ENCODE assay signal across 17 mouse cellular contexts in the genomic region with DNA sequence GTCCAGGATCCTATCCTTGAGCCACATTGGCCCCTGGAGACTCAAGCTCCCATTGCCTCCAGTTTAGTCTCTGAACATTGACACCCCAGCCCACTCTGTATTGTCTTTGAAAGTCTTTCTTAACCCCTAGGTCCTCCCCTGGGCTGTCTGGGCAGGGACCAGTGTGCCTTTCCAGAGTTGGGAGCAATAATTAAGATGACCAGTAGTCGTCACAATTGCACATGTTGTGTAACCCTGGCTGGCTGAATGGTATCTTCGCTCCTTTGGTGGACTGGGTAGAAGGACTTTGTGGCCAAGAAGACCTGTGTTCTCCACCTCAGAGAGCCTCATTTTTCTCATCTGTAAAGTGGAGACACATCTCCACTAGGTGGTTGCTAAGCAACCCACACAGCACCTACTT. TPM values are rescaled to one million over a fixed set of nuclear protein-coding genes. Genes with fewer than 3 reads are reported as not detected.
DNase-seq lines count a peak whose midpoint lies in the region; ATAC-seq and TF ChIP-seq lines count a peak whose summit lies in the region.
"Had no signal": no experiment of that assay in that cellular context is flagged by ENCODE, and none has a peak within 500 bp of the region (broad histone marks: within the 10 kb centered on the region; RNA-seq: fewer than 3 reads in every experiment).

No protein-coding gene starts in this region.

- 41% methylated on average over 2 of the region's 2 CpGs for WGBS in forebrain, postnatal 0 days
- 35% methylated on average over 2 of the region's 2 CpGs for WGBS in forebrain, embryonic 16.5 days
- WGBS in liver, adult 2 months: 15% methylated on average over 2 of the region's 2 CpGs
- WGBS in liver, embryonic 11.5 days: 29% methylated on average over 2 of the region's 2 CpGs
- 25% methylated on average over 2 of the region's 2 CpGs for WGBS in thymus, adult 2 months

- no peak overlapping the region for H3K4me3 ChIP-seq in forebrain, postnatal 0 days (ENCODE audit: low read depth, low read length)
- no peak overlapping the region for H3K4me3 ChIP-seq in forebrain, embryonic 16.5 days (replicated peaks; ENCODE audit: low read length)
- H3K4me3 ChIP-seq in liver, adult 2 months (ENCODE audit: insufficient read depth, low read depth, low read length): no peak overlapping the region
- H3K4me3 ChIP-seq in liver, embryonic 11.5 days (ENCODE audit: low read depth, low read length): no peak overlapping the region
- no peak overlapping the region for H3K4me3 ChIP-seq in ES-Bruce4 (ENCODE audit: low read depth, low read length)
- no peak overlapping the region for H3K4me3 ChIP-seq in thymus, adult 2 months (ENCODE audit: control insufficient read depth, insufficient read depth, low read length)
- H3K4me3 ChIP-seq: forebrain, embryonic 10.5 days; hindbrain, embryonic 15.5 days; liver, embryonic 13.5 days had no signal

- peak; percentile 24; the same call in 1 of the 2 replicates for TF ChIP-seq CTCF in forebrain, postnatal 0 days (IDR thresholded peaks at IDR 0.05; ENCODE audit: low read depth)
- TF ChIP-seq CTCF in liver, adult 2 months (IDR thresholded peaks at IDR 0.05; ENCODE audit: low read depth, low read length): peak; percentile 42
- peak; percentile 16 for TF ChIP-seq CTCF in ES-Bruce4 (IDR thresholded peaks at IDR 0.05; ENCODE audit: low read depth, low read length)
- no peak for TF ChIP-seq CTCF in thymus, adult 2 months (IDR thresholded peaks at IDR 0.05; ENCODE audit: borderline replicate concordance, control insufficient read depth, extremely low read depth, insufficient read depth, low read length, poor library complexity)

- no peak for TF ChIP-seq EP300 in ES-Bruce4 (IDR thresholded peaks at IDR 0.05; ENCODE audit: insufficient read depth, low read depth, low read length)

- H3K4me1 ChIP-seq in forebrain, postnatal 0 days (ENCODE audit: insufficient read depth): no peaks in the 10 kb centered on the region
- H3K4me1 ChIP-seq in forebrain, embryonic 16.5 days (replicated peaks; ENCODE audit: control insufficient read depth, insufficient read depth, low read length): peaks cover 5% of the 10 kb centered on the region; the same call in 1 of the 2 replicates
- H3K4me1 ChIP-seq in liver, adult 2 months (ENCODE audit: control insufficient read depth, insufficient read depth, low read length): no peaks in the 10 kb centered on the region
- peaks cover 3% of the 10 kb centered on the region for H3K4me1 ChIP-seq in liver, embryonic 11.5 days (replicated peaks; ENCODE audit: control insufficient read depth, insufficient read depth, low read length)
- H3K4me1 ChIP-seq in ES-Bruce4 (ENCODE audit: control insufficient read depth, insufficient read depth, low read length): no peaks in the 10 kb centered on the region
- H3K4me1 ChIP-seq in thymus, adult 2 months (replicated peaks; ENCODE audit: control insufficient read depth, insufficient read depth, low read length): no peaks in the 10 kb centered on the region
- H3K4me1 ChIP-seq: liver, embryonic 13.5 days had no signal

- no peak for ATAC-seq in forebrain, postnatal 0 days
- no peak for ATAC-seq in forebrain, embryonic 16.5 days
- no peak for ATAC-seq in liver, embryonic 11.5 days (replicated peaks; ENCODE audit: low FRiP score)
- peak; percentile 52; the same call in 1 of the 2 replicates for ATAC-seq in megakaryocyte-erythroid progenitor cell, adult 5-6 weeks (replicated peaks; ENCODE audit: low FRiP score, low TSS enrichment, poor library complexity, severe bottlenecking)

- H3K9me3 ChIP-seq in forebrain, postnatal 0 days (ENCODE audit: low read length): no peaks in the 10 kb centered on the region
- no peaks in the 10 kb centered on the region for H3K9me3 ChIP-seq in forebrain, embryonic 16.5 days (ENCODE audit: control insufficient read depth, low read length)
- no peaks in the 10 kb centered on the region for H3K9me3 ChIP-seq in liver, embryonic 11.5 days (ENCODE audit: control insufficient read depth, low read length)
- no peaks in the 10 kb centered on the region for H3K9me3 ChIP-seq in ES-Bruce4 (replicated peaks; ENCODE audit: control insufficient read depth, insufficient read depth, low read length, poor library complexity, severe bottlenecking)
- H3K9me3 ChIP-seq: forebrain, embryonic 10.5 days; hindbrain, embryonic 15.5 days; liver, embryonic 13.5 days had no signal

- no peak overlapping the region for H3K4me2 ChIP-seq in forebrain, postnatal 0 days (ENCODE audit: low read depth)
- H3K4me2 ChIP-seq in forebrain, embryonic 16.5 days (ENCODE audit: low read length): no peak overlapping the region
- H3K4me2 ChIP-seq in liver, embryonic 11.5 days: no peak overlapping the region
- H3K4me2 ChIP-seq: hindbrain, embryonic 15.5 days; liver, embryonic 13.5 days had no signal

- H3K36me3 ChIP-seq in forebrain, postnatal 0 days (ENCODE audit: insufficient read depth): no peaks in the 10 kb centered on the region
- H3K36me3 ChIP-seq in forebrain, embryonic 16.5 days (ENCODE audit: control insufficient read depth, insufficient read depth): no peaks in the 10 kb centered on the region
- no peaks in the 10 kb centered on the region for H3K36me3 ChIP-seq in liver, adult 2 months (ENCODE audit: control insufficient read depth, insufficient read depth, low read length)
- no peaks in the 10 kb centered on the region for H3K36me3 ChIP-seq in liver, embryonic 11.5 days (ENCODE audit: control insufficient read depth, insufficient read depth, low read length)
- H3K36me3 ChIP-seq in ES-Bruce4 (ENCODE audit: control insufficient read depth, insufficient read depth, low read length, poor library complexity, severe bottlenecking): no peaks in the 10 kb centered on the region
- H3K36me3 ChIP-seq in thymus, adult 2 months (ENCODE audit: control insufficient read depth, insufficient read depth, low read length): no peaks in the 10 kb centered on the region
- H3K36me3 ChIP-seq: forebrain, embryonic 10.5 days; hindbrain, embryonic 15.5 days; liver, embryonic 13.5 days had no signal

- no peaks in the 10 kb centered on the region for H3K79me2 ChIP-seq in liver, adult 2 months (ENCODE audit: control insufficient read depth, insufficient read depth, low read length)

- no peak for TF ChIP-seq POLR2A in liver, adult 2 months (IDR thresholded peaks at IDR 0.05; ENCODE audit: extremely low read depth, insufficient read depth, low read length)
- no peak for TF ChIP-seq POLR2A in ES-Bruce4 (IDR thresholded peaks at IDR 0.05; ENCODE audit: insufficient read depth, low read length)
- TF ChIP-seq POLR2A in thymus, adult 2 months (IDR thresholded peaks at IDR 0.05; ENCODE audit: control insufficient read depth, extremely low read depth, insufficient read depth, low read length, poor library complexity): no peak

- no peak overlapping the region for H3K27ac ChIP-seq in forebrain, postnatal 0 days (ENCODE audit: low read depth, low read length)
- no peak overlapping the region for H3K27ac ChIP-seq in forebrain, embryonic 16.5 days (ENCODE audit: low read length)
- H3K27ac ChIP-seq in liver, adult 2 months (replicated peaks; ENCODE audit: insufficient read depth, low read depth, low read length): no peak overlapping the region
- H3K27ac ChIP-seq in liver, embryonic 11.5 days (ENCODE audit: low read depth, low read length): no peak overlapping the region
- H3K27ac ChIP-seq in ES-Bruce4 (ENCODE audit: insufficient read depth, low read length): no peak overlapping the region
- no peak overlapping the region for H3K27ac ChIP-seq in thymus, adult 2 months (ENCODE audit: control insufficient read depth, insufficient read depth, low read length)
- H3K27ac ChIP-seq: forebrain, embryonic 10.5 days; hindbrain, embryonic 15.5 days; liver, embryonic 13.5 days had no signal

- no peak for DNase-seq in forebrain, postnatal 0 days
- DNase-seq in liver, adult 2 months (ENCODE audit: extremely low read depth, low read depth, low spot score): peak; percentile 31
- DNase-seq in liver, embryonic 11.5 days (ENCODE audit: low spot score): no peak
- DNase-seq in thymus, adult 2 months: no peak
- no peak for DNase-seq in c-Kit-positive CD71-positive TER-119-positive erythroid progenitor cells, embryonic 14.5 days (ENCODE audit: low spot score)
- DNase-seq: kidney, postnatal 25 days; liver, embryonic 13.5 days had no signal

- H3K27me3 ChIP-seq in forebrain, postnatal 0 days (ENCODE audit: insufficient read depth, low read length): peaks cover 48% of the 10 kb centered on the region
- peaks cover 53% of the 10 kb centered on the region for H3K27me3 ChIP-seq in forebrain, embryonic 16.5 days (replicated peaks; ENCODE audit: control insufficient read depth, insufficient read depth, low read length)
- peaks cover 4% of the 10 kb centered on the region; the same call in 1 of the 2 replicates for H3K27me3 ChIP-seq in liver, adult 2 months (ENCODE audit: control insufficient read depth, insufficient read depth, low read length)
- H3K27me3 ChIP-seq in liver, embryonic 11.5 days (replicated peaks; ENCODE audit: control insufficient read depth, insufficient read depth, low read length): peaks cover 54% of the 10 kb centered on the region
- peaks cover 2% of the 10 kb centered on the region; the same call in 1 of the 2 replicates for H3K27me3 ChIP-seq in ES-Bruce4 (ENCODE audit: control insufficient read depth, insufficient read depth, low read length, poor library complexity, severe bottlenecking)
- peaks cover 17% of the 10 kb centered on the region; the same call in 1 of the 2 replicates for H3K27me3 ChIP-seq in thymus, adult 2 months (ENCODE audit: control insufficient read depth, insufficient read depth, low read length)

- no peak overlapping the region for H3K9ac ChIP-seq in forebrain, postnatal 0 days
- no peak overlapping the region for H3K9ac ChIP-seq in forebrain, embryonic 16.5 days (replicated peaks; ENCODE audit: low read depth, low read length)
- no peak overlapping the region for H3K9ac ChIP-seq in liver, adult 2 months (ENCODE audit: low read depth, low read length)
- no peak overlapping the region for H3K9ac ChIP-seq in liver, embryonic 11.5 days (ENCODE audit: low read depth, low read length)
- no peak overlapping the region for H3K9ac ChIP-seq in ES-Bruce4 (ENCODE audit: low read depth, poor library complexity, severe bottlenecking)
- H3K9ac ChIP-seq: hindbrain, embryonic 15.5 days; liver, embryonic 13.5 days had no signal

RNA-seq across cellular contexts. Expression of gene Otop2, which starts 7.3 kb away (rescaled TPM):
- total RNA-seq in forebrain, postnatal 0 days (2014; rRNA removed): 0.15 TPM in 1 of 2 replicates, not detected in the other
- 0.10 and 0.13 TPM in 2 replicates for polyA plus RNA-seq in forebrain, postnatal 0 days (2015; fragmentation: Nextera tagmentation; extraction: Ambion mirVana)
- polyA plus RNA-seq in forebrain, embryonic 16.5 days (2015; fragmentation: Nextera tagmentation; extraction: Ambion mirVana): 0.24 TPM in 1 of 2 replicates, not detected in the other
- total RNA-seq in liver, adult 2 months (2014; rRNA removed): not detected in 2 replicates
- not detected in 2 replicates for polyA plus RNA-seq in liver, adult 2 months (2012; rRNA removed)
- not detected in 2 replicates for polyA plus RNA-seq in liver, embryonic 11.5 days (2014; fragmentation: Nextera tagmentation; extraction: Ambion mirVana)
- polyA plus RNA-seq in ES-Bruce4 (2011; ENCODE audit: insufficient read depth, insufficient read length, low read depth, missing spikeins): not detected in 2 replicates
- not detected in 2 replicates for total RNA-seq in megakaryocyte-erythroid progenitor cell, adult 5-6 weeks (2014; fragmentation: Nextera tagmentation)
- total RNA-seq in megakaryocyte-erythroid progenitor cell, adult 5-6 weeks (2017): not detected in 2 replicates
- polyA plus RNA-seq in thymus, adult 2 months (2012; rRNA removed): 0.26 and 0.32 TPM in 2 replicates
- total RNA-seq: gastrocnemius, adult 18-20 months; megakaryocyte, adult 5-6 weeks had no signal
- polyA plus RNA-seq: embryonic facial prominence, embryonic 11.5 days; heart, embryonic 14.5 days; liver, embryonic 13.5 days; thymus, postnatal 0 days had no signal

RNA-seq across cellular contexts. Expression of gene Ush1g, which starts 7.6 kb away (rescaled TPM):
- total RNA-seq in forebrain, postnatal 0 days (2014; rRNA removed): 0.23 and 0.33 TPM in 2 replicates
- polyA plus RNA-seq in forebrain, postnatal 0 days (2015; fragmentation: Nextera tagmentation; extraction: Ambion mirVana): 0.06 and 0.09 TPM in 2 replicates
- 0.10 TPM in 2 replicates for polyA plus RNA-seq in forebrain, embryonic 16.5 days (2015; fragmentation: Nextera tagmentation; extraction: Ambion mirVana)
- 0.20 and 0.28 TPM in 2 replicates for total RNA-seq in liver, adult 2 months (2014; rRNA removed)
- 0.26 and 0.50 TPM in 2 replicates for polyA plus RNA-seq in liver, adult 2 months (2012; rRNA removed)
- polyA plus RNA-seq in liver, embryonic 11.5 days (2014; fragmentation: Nextera tagmentation; extraction: Ambion mirVana): 0.52 and 0.64 TPM in 2 replicates
- polyA plus RNA-seq in ES-Bruce4 (2011; ENCODE audit: insufficient read depth, insufficient read length, low read depth, missing spikeins): 0.24 and 0.33 TPM in 2 replicates
- not detected in 2 replicates for total RNA-seq in megakaryocyte-erythroid progenitor cell, adult 5-6 weeks (2014; fragmentation: Nextera tagmentation)
- not detected in 2 replicates for total RNA-seq in megakaryocyte-erythroid progenitor cell, adult 5-6 weeks (2017)
- 0.05 and 0.11 TPM in 2 replicates for polyA plus RNA-seq in thymus, adult 2 months (2012; rRNA removed)
- total RNA-seq: megakaryocyte, adult 5-6 weeks had no signal
- polyA plus RNA-seq: embryonic facial prominence, embryonic 11.5 days; forebrain, embryonic 10.5 days; thymus, postnatal 0 days had no signal

RNA-seq across cellular contexts. Expression of gene Fads6, which starts 16.8 kb away (rescaled TPM):
- 3.8 and 6.5 TPM in 2 replicates for total RNA-seq in forebrain, postnatal 0 days (2014; rRNA removed)
- polyA plus RNA-seq in forebrain, postnatal 0 days (2015; fragmentation: Nextera tagmentation; extraction: Ambion mirVana): 0.47 and 0.48 TPM in 2 replicates
- polyA plus RNA-seq in forebrain, embryonic 16.5 days (2015; fragmentation: Nextera tagmentation; extraction: Ambion mirVana): 0.27 and 0.76 TPM in 2 replicates
- 56.1 and 78.8 TPM in 2 replicates for total RNA-seq in liver, adult 2 months (2014; rRNA removed)
- 55.3 and 66.0 TPM in 2 replicates for polyA plus RNA-seq in liver, adult 2 months (2012; rRNA removed)
- 3.2 and 3.4 TPM in 2 replicates for polyA plus RNA-seq in liver, embryonic 11.5 days (2014; fragmentation: Nextera tagmentation; extraction: Ambion mirVana)
- 6.7 and 7.1 TPM in 2 replicates for polyA plus RNA-seq in ES-Bruce4 (2011; ENCODE audit: insufficient read depth, insufficient read length, low read depth, missing spikeins)
- total RNA-seq in megakaryocyte-erythroid progenitor cell, adult 5-6 weeks (2014; fragmentation: Nextera tagmentation): 0.17 TPM in 1 of 2 replicates, not detected in the other
- total RNA-seq in megakaryocyte-erythroid progenitor cell, adult 5-6 weeks (2017): 0.38 TPM in 1 of 2 replicates, not detected in the other
- 1.6 and 2.1 TPM in 2 replicates for polyA plus RNA-seq in thymus, adult 2 months (2012; rRNA removed)

RNA-seq across cellular contexts. Expression of gene Otop3, which starts 20.3 kb away (rescaled TPM):
- 0.31 and 0.48 TPM in 2 replicates for total RNA-seq in forebrain, postnatal 0 days (2014; rRNA removed)
- 0.47 and 0.98 TPM in 2 replicates for polyA plus RNA-seq in forebrain, postnatal 0 days (2015; fragmentation: Nextera tagmentation; extraction: Ambion mirVana)
- 0.37 TPM in 1 of 2 replicates, not detected in the other for polyA plus RNA-seq in forebrain, embryonic 16.5 days (2015; fragmentation: Nextera tagmentation; extraction: Ambion mirVana)
- total RNA-seq in liver, adult 2 months (2014; rRNA removed): not detected in 2 replicates
- not detected in 2 replicates for polyA plus RNA-seq in liver, adult 2 months (2012; rRNA removed)
- not detected in 2 replicates for polyA plus RNA-seq in liver, embryonic 11.5 days (2014; fragmentation: Nextera tagmentation; extraction: Ambion mirVana)
- polyA plus RNA-seq in ES-Bruce4 (2011; ENCODE audit: insufficient read depth, insufficient read length, low read depth, missing spikeins): not detected in 2 replicates
- not detected in 2 replicates for total RNA-seq in megakaryocyte-erythroid progenitor cell, adult 5-6 weeks (2014; fragmentation: Nextera tagmentation)
- total RNA-seq in megakaryocyte-erythroid progenitor cell, adult 5-6 weeks (2017): not detected in 2 replicates
- polyA plus RNA-seq in thymus, adult 2 months (2012; rRNA removed): 0.06 and 0.12 TPM in 2 replicates
- total RNA-seq: gastrocnemius, adult 18-20 months; megakaryocyte, adult 5-6 weeks had no signal
- polyA plus RNA-seq: embryonic facial prominence, embryonic 11.5 days; forebrain, embryonic 10.5 days; heart, embryonic 14.5 days; liver, embryonic 13.5 days; thymus, postnatal 0 days had no signal

RNA-seq across cellular contexts. Expression of gene Fdxr, which starts 37.4 kb away (rescaled TPM):
- total RNA-seq in forebrain, postnatal 0 days (2014; rRNA removed): 18.6 and 26.2 TPM in 2 replicates
- 14.0 and 16.4 TPM in 2 replicates for polyA plus RNA-seq in forebrain, postnatal 0 days (2015; fragmentation: Nextera tagmentation; extraction: Ambion mirVana)
- polyA plus RNA-seq in forebrain, embryonic 16.5 days (2015; fragmentation: Nextera tagmentation; extraction: Ambion mirVana): 23.2 and 26.9 TPM in 2 replicates
- 13.7 and 15.8 TPM in 2 replicates for total RNA-seq in liver, adult 2 months (2014; rRNA removed)
- polyA plus RNA-seq in liver, adult 2 months (2012; rRNA removed): 28.3 and 28.4 TPM in 2 replicates
- 25.0 and 25.7 TPM in 2 replicates for polyA plus RNA-seq in liver, embryonic 11.5 days (2014; fragmentation: Nextera tagmentation; extraction: Ambion mirVana)
- 11.6 and 12.8 TPM in 2 replicates for polyA plus RNA-seq in ES-Bruce4 (2011; ENCODE audit: insufficient read depth, insufficient read length, low read depth, missing spikeins)
- 17.0 and 18.6 TPM in 2 replicates for total RNA-seq in megakaryocyte-erythroid progenitor cell, adult 5-6 weeks (2014; fragmentation: Nextera tagmentation)
- total RNA-seq in megakaryocyte-erythroid progenitor cell, adult 5-6 weeks (2017): 5.9 and 20.8 TPM in 2 replicates
- polyA plus RNA-seq in thymus, adult 2 months (2012; rRNA removed): 31.8 and 36.3 TPM in 2 replicates
